Mouse (Mus musculus) testis, adult 2 months (tissue): Measurements from ENCODE around the gene Stambp. TPM values are rescaled to one million over a fixed set of nuclear protein-coding genes. Genes with fewer than 3 reads are reported as not detected.
A peak's percentile ranks its signal among the peaks of the same experiment; 100 is the strongest.

ENCODE experiments used
- H3K27ac ChIP-seq: fragments of 200-500 bp; 2 replicates; pipeline ENCODE4 v1.5.1; 2012; ENCODE audit warnings: low read depth, low read length; ENCODE audit not compliant: control insufficient read depth, insufficient read depth
- H3K27me3 ChIP-seq: fragments of 200-500 bp; 2 replicates; pipeline ENCODE4 v1.6.1; 2012; ENCODE audit warnings: mild to moderate bottlenecking, low read length, moderate library complexity; ENCODE audit not compliant: control insufficient read depth, insufficient read depth
- H3K36me3 ChIP-seq: fragments of 200-500 bp; 2 replicates; pipeline ENCODE4 v1.6.1; 2012; ENCODE audit warnings: mild to moderate bottlenecking, low read length; ENCODE audit not compliant: control insufficient read depth, insufficient read depth
- H3K4me1 ChIP-seq: fragments of 200-500 bp; 2 replicates; pipeline ENCODE4 v1.6.1; 2012; ENCODE audit warnings: low read length; ENCODE audit not compliant: control insufficient read depth, insufficient read depth
- H3K4me3 ChIP-seq: fragments of 200-500 bp; 2 replicates; pipeline ENCODE4 v1.5.1; 2012; ENCODE audit warnings: low read depth, mild to moderate bottlenecking, low read length, moderate library complexity, mixed read lengths; ENCODE audit not compliant: control insufficient read depth
- CTCF ChIP-seq: fragments of 200-500 bp; IDR thresholded peaks from 2 replicates; pipeline ENCODE4 v1.5.1; 2012; ENCODE audit warnings: low read depth, mild to moderate bottlenecking, inconsistent platforms, low read length, moderate library complexity; ENCODE audit not compliant: control insufficient read depth, insufficient read depth, insufficient replicate concordance
- POLR2A ChIP-seq: fragments of 200-500 bp; IDR thresholded peaks from 2 replicates; pipeline ENCODE4 v1.6.1; 2012; ENCODE audit warnings: low read depth, mild to moderate bottlenecking, inconsistent platforms, low read length, moderate library complexity; ENCODE audit not compliant: control insufficient read depth
- polyA plus RNA-seq: library from polyadenylated mRNA; depleted of rRNA; stranded (reverse); fragments of >200 nt; gene quantifications from 2 replicates; pipeline ENCODE4 v1.2.3, GENCODE M21; 2012; rRNA removed

The Stambp gene
- 42.6 and 44.6 TPM in 2 replicates for polyA plus RNA-seq

DNA sequence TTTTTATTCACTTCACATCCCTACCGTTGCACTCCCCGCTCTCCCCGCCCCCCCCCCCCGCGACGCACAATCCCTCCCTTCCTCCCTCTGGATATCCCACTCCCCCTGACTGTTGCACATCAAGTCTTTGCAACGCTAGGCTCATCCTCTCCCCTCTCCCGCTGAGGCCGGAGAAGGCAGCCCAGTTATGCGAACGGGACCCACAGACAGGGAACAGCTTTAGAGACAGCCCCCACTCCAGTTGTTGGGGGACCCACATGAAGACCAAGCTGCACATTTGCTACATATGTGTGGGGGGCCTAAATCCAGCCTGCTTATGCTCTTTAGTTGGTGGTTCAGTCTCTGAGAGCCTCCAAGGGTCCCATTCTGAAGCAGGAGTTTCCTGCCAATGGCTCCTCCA, at the start of gene Stambp:
Stambp (minus strand) TSS at position 59 of the 400 bp plus-strand sequence.
- H3K4me1 ChIP-seq: peaks cover 4% of the 10 kb centered on the region
- peak within 1 kb of the TSS; percentile 93 for H3K4me3 ChIP-seq
- H3K27me3 ChIP-seq: no peaks in the 10 kb centered on the region
- H3K36me3 ChIP-seq: peaks cover under 1% of the 10 kb centered on the region
- no peak for TF ChIP-seq POLR2A
- TF ChIP-seq CTCF: no peak
- peak within 1 kb of the TSS; percentile 63 for H3K27ac ChIP-seq

DNA sequence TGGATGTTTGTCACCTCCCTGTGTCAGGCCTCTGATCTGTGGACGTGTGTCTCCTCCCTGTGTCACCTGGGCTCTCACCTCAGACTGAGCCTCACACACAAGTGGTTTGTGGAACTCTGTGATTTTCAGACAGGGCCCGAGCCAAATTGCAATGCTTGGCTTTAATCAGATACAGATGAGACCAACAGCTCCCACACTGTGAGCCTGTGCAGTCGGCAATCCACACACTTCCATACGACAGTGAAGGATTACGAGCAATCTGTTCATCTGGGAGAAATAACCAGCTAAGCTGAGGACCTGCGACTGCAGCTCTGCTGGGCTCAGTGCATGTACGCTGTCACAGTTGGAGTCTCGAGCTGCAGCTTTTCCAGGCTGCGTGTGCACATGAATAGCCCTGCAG, 47.4 kb upstream of the Stambp start:
- Histone ChIP-seq H3K27ac (no peak overlapping the region), H3K36me3 (0 out of 2 replicates have a peak, but pooled peaks cover 1% of the 10 kb centered on the region), H3K27me3 (no peaks in the 10 kb centered on the region), H3K4me1 (peaks cover under 1% of the 10 kb centered on the region), H3K4me3 (no peak overlapping the region)
- TF ChIP-seq POLR2A (no peak), CTCF (no peak)

DNA sequence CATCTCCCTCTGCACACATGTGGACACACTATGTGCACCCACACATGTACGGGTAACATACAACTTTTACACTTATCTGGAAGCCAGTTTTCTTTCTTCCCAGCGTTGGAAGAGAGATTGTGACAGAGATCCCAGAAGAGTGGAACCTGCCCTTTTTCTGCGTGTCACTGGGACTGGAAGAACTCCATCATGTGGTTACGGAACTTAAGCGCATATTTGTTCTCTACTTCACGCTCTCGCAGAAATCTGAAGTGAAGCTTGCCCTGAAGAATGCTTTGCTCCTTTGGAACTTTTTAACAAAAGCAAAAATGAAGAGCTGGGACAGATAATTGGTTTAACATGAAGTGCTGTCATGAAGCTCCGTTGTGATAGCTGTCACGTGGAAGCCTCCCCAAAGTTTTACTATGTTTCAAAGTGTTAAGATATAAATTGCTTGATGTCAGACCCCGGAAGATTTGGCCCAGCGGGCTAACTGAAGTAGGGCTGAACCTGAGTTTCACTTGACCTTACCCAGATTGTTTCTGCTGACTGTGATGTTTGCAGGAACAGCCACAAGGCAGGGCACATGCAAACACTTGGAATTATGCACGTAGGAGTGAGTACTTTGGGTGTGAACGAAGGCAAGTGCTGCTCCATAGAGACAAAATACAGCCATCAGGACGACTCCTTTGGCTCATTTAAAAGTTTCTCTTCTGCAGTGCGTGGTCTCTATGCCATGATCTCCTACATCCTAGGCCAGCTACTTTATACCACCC, 45.2 kb upstream of the Stambp start:
- Histone ChIP-seq H3K27ac (no peak overlapping the region), H3K36me3 (0 out of 2 replicates have a peak, but pooled peaks cover 1% of the 10 kb centered on the region), H3K4me3 (no peak overlapping the region), H3K4me1 (no peaks in the 10 kb centered on the region), H3K27me3 (no peaks in the 10 kb centered on the region)
- TF ChIP-seq CTCF: no peak

DNA sequence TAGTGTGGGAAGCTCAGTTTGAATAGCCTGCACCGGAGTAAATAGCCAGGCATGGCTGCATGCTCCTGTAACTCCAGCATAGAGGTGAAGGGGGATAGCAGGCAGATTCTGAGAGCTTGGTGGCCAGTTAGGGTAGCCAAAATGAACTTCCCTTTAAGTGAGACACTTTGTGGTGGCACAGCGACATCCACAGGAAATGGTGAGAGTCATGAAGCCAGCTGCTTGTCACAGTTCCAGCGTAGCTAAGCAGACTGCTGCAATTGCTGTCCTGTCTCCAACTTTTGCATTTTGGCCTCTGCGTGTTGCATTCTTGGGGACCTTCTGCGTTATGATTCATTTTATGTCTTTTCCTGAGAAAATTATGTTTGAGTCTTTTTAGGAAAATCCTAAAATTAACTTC, 44.0 kb upstream of the Stambp start:
- TF ChIP-seq CTCF: no peak
- TF ChIP-seq POLR2A: no peak
- Histone ChIP-seq H3K36me3 (0 out of 2 replicates have a peak, but pooled peaks cover 1% of the 10 kb centered on the region), H3K4me1 (no peaks in the 10 kb centered on the region), H3K4me3 (no peak overlapping the region), H3K27ac (no peak overlapping the region), H3K27me3 (no peaks in the 10 kb centered on the region)

DNA sequence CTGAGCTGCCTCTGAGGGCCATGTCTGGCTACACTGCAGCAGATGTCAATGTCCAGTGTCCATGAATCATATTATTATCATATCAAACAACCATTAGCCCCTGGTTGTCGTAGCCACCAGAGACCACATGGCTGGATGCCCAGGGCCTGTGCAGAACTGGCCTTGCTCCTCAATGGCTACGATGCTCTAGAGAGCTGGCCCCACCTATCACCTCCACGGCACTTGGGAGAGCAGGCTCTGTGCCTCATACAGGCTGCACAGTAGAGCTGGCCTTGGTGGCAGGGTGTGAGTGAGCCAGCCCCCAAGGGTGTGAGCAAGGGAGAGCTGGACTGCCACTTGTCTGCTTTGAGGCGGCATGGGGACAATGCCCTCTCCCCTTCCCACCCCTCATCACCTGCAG, 41.9 kb upstream of the Stambp start:
- no peak overlapping the region for H3K4me3 ChIP-seq

DNA sequence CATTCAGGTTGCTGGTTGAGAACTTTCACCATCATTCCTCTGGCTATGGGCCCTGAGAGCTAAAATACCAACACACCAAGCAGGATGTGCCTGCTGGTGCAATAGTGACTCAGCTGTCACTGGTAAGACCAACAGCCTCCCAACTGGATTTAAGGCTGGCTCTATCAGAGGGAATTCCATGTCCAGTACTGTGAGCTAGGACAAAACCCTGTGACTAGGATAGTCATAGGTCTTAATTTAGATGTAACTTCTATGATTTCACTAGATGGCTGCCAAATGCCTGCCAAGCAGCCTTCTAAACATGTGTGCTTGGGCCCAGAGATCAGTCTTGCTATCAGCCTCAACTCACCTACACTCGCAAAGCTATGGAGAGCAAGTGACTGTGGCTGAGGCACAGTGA, 40.4 kb upstream of the Stambp start:
- TF ChIP-seq POLR2A: no peak
- TF ChIP-seq CTCF: no peak
- Histone ChIP-seq H3K4me3 (no peak overlapping the region), H3K36me3 (no peaks in the 10 kb centered on the region), H3K27me3 (no peaks in the 10 kb centered on the region), H3K4me1 (no peaks in the 10 kb centered on the region), H3K27ac (no peak overlapping the region)

More for the DNA sequence above, 41.9 kb upstream of the Stambp start:
- no peak for TF ChIP-seq CTCF
- no peak; the same call in 1 of the 2 replicates for TF ChIP-seq POLR2A
- H3K27me3 ChIP-seq: no peaks in the 10 kb centered on the region
- no peaks in the 10 kb centered on the region for H3K4me1 ChIP-seq
- no peak overlapping the region for H3K27ac ChIP-seq
- H3K36me3 ChIP-seq: no peaks in the 10 kb centered on the region

DNA sequence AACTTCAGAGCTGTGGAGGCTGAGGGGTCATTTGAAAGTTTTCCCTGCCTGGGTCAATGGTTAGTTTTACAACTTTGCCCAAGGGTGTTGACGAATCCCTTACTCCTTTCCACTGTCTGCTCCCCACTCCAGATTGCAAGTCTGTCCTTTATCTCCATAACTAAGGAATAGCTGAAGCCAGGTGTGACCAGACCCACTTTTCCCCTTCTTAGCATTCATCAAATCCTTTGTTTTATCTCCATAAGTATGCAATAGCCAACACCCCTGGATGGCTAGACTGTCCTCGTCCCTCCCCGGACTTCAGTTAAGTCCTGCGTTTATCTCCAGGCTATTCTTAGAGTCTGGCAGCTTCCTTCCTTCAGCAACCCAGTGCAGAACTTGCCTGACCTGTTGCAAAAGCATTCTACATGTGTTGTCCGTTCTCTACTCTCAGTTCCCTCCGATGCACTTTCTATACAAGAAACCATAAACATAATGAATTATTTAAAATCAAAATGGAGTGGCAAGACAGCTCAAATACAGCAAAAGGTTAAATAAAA, 27.2 kb upstream of the Stambp start:
- no peak for TF ChIP-seq CTCF
- no peak for TF ChIP-seq POLR2A
- H3K27me3 ChIP-seq: no peaks in the 10 kb centered on the region
- H3K27ac ChIP-seq: no peak overlapping the region
- H3K36me3 ChIP-seq: no peaks in the 10 kb centered on the region
- peaks cover 8% of the 10 kb centered on the region for H3K4me1 ChIP-seq
- no peak overlapping the region for H3K4me3 ChIP-seq
